Mouse (Mus musculus): ENCODE results near the gene Gm36864.
"Not testable (repeated sequence)": the region's sequence is repeated elsewhere in the genome, so short reads cannot be mapped to it uniquely, and the experiment has no call there.

Gene Gm36864

DNA sequence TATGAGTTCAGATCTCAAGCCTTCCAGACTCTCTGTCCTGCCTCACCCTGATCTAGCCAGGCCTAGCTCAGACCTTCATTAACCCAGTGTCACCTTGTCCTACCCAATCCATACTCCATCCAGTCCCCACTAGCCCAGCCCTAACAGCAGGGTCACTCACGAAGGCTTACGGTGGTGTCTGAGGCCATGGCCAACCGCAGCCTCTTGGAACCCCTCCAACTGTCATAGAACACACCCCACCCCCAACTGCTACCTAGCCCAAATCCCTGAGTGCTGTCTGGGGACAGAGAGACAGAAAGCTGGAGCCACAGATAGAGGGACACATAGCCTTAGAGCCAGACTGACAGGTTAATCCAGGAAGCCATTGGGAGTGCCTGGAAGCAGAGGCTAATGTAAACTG is at the start of gene Gm36864:
Gm36864 (plus strand) TSS at position 269 of the 400 bp plus-strand sequence.
- DNase-seq, result no peak

DNA sequence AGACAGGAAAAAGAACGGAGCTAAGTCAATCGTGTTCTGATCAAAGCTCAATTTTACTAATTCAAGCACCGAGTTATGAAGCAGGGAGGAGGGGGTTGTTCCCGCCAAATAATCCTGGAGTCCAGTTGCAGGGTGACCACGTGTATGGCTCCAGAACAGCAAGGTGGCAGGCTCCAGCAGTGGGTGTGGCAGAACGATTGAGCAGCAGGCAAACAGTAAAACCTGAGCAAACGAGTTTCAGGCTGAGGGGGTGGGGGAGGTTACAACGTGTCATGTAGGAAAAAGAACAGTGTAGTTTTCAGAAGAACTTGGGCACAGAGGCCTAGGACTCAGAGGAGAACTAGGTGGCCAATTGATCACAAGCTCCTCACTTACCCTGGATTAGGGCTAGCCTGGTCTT is 49.5 kb upstream of the Gm36864 start:
- DNase-seq, result not testable (repeated sequence)

DNA sequence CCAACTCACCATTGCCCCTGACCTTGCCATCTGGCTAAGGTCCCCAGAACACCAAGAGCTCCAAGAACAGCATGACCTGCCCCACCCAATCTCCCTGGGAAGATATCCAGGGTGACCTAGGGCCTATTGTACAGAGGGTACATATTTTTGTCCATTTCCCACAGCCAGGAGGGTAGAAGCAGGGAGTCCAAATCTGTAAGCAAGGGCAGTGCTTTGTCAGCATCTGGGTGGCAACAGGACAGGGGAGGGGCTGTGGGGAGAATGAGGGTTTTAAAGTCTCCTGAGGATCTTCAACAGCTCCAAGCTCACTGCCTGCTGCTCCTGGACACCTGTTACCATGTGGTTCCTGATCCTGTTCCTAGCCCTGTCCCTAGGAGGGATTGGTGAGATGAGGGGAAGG is 48.0 kb upstream of the Gm36864 start, which contains the start of gene Klk1b24:
Klk1b24 (plus strand) TSS at position 301 of the 400 bp plus-strand sequence.
- not testable (repeated sequence) for DNase-seq

GRCm38 (mm10) chr7:44193466-44193865 is 42.5 kb upstream of the Gm36864 start:
- DNase-seq, result not testable (repeated sequence)

- no peak for DNase-seq
Observed at GRCm38 (mm10) chr7:44197891-44198290, 38.1 kb upstream of the Gm36864 start, which contains the start of gene Klk1b3. Klk1b3 (plus strand) TSS chr7:44198191.

GRCm38 (mm10) chr7:44207135-44207534 is 28.8 kb upstream of the Gm36864 start, which contains the start of gene Klk1b4:
Klk1b4 (plus strand) TSS chr7:44207435.
- DNase-seq, result not testable (repeated sequence)

- DNase-seq, result no peak
Observed at GRCm38 (mm10) chr7:44208307-44208706, 27.7 kb upstream of the Gm36864 start.

DNA sequence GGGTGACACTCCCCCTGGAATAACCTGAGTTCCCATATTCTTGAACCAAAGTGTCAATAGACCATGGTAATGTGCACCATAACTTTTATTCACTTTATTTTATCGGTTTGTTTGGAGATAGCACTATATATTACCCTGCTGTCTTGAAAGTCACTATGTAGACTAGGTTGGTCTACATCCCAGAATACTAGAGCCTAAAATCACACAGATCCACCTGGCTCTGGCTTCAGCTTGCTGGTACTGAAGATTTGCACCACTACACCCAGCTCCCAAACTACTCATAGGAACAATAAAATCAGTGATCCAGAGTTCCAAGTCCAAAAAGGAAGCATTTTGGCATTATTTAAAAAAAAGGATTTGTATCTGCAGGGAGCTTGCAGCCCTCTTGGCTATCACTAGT is 20.3 kb upstream of the Gm36864 start, which contains the start of gene Klk1b5:
Klk1b5 (plus strand) TSS at position 301 of the 400 bp plus-strand sequence.
- DNase-seq, result no peak

DNA sequence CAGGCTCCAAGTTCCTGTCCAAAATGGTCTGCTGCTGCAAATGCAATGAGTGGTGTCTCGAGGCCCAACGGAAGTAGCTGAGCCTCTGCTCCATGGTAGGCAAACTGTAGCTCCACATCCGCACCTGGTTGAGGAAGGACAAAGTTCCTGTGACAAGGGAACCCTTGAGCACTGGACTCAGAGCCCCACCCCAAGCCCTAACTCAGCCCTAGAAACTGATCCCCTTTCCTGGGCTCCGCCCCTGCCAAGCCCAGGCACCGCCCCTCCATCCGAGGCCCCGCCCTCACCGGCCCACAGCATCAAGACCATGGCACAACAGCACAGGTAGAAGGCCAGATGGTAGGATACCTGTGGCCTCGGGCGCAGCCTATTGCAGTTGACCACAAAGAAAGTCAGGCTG is 14.4 kb upstream of the Gm36864 start:
- not testable (repeated sequence) for DNase-seq

- DNase-seq, result not testable (repeated sequence)
Observed at GRCm38 (mm10) chr7:44222335-44222734, 13.6 kb upstream of the Gm36864 start.

GRCm38 (mm10) chr7:44225076-44225475 is 10.9 kb upstream of the Gm36864 start, which contains the start of gene Klk1:
Klk1 (plus strand) TSS chr7:44225360.
- no peak for DNase-seq

DNA sequence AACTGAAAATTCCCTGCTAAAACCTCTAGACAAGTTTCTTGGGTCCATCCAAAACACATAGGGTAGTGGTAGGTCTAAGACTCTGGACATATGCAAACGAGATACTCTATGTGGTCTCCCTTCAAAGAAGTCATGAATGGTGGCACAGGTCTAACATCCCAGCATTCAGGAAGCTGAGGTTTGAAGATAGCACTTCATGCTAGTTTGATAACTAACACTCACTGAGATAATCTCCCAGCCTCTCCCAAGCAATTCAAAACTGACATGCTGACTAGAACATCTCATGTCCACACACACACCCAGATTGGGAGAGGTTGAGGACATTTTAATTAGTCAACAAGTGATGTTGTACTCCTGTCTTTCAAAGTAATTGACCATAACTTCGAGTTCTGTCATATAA is 3.9 kb downstream of the Gm36864 start:
- no peak for DNase-seq

- no peak for DNase-seq
Observed at GRCm38 (mm10) chr7:44240712-44241111, 4.7 kb downstream of the Gm36864 start.

- no peak for DNase-seq
Observed at GRCm38 (mm10) chr7:44241163-44241562, 5.2 kb downstream of the Gm36864 start.

DNA sequence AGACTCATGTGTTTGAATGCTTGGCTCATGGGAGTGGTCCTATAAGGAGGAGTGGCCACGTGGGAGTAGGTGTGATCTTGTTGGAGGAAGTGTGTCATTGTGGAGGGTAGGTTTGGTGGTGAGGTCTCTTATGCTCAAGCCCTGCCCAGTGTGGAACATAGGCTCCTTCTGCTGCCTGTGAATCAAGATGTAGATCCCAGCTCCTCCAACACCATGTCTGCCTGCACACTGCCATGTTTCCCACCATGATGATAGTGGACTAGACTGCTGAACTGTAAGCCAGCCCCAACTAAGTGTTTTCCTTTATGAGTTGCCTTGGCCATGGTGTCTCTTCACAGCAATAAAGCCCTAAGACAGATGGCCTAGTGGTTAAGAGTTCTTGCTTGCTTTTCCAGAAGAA is 8.1 kb downstream of the Gm36864 start:
- DNase-seq, result no peak

DNA sequence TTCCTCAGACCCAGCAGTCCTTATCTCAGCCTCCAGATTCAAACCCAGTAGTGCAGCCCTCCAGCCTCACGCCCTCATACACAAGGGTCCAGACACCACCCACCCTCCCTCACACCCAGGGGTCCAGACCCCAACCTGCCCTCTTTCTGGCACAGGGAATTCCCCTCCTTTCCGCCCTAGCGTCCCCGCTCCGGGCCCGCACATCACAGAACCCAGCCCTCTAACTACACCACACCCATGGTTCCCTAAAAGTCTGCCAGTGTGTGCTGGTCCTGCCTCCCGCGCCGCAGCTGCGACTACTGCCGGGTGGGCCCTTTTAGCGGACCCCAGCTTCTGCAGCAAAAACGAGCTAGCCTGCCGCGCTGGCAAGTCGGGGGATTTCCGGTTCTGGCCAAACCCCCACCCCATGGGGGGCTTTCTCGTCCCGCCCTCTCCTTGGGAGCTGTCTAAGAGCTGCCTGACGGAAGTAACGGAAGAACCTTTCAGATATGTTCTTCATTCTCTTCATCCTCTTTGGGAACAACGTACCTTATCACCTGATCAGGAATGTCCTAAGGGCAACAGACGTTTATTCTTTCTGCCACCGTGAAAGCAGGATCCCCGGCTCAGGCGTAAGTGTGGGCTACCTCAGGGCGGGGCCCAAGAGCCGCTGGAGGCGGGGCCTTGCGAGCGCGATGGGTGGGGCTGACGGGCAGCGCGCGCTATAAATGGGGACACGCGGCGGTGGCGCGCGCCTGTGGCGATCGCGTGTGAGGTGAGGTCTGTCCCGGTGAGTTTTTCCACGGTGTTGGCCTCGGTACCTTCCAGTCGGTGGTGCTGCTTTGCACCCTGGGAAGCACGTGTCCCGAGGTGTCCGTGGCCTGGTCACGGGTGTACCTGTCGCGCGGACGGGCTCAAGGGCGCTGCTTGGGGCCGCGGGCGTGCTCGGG is 10.3 kb downstream of the Gm36864 start, which contains the start of the genes 1700028J19Rik and 2410002F23Rik:
1700028J19Rik (minus strand) TSS at position 641 of the 929 bp plus-strand sequence.
2410002F23Rik (plus strand) TSS at position 668 of the 929 bp plus-strand sequence.
- peak; percentile 84 to 95 for DNase-seq

DNA sequence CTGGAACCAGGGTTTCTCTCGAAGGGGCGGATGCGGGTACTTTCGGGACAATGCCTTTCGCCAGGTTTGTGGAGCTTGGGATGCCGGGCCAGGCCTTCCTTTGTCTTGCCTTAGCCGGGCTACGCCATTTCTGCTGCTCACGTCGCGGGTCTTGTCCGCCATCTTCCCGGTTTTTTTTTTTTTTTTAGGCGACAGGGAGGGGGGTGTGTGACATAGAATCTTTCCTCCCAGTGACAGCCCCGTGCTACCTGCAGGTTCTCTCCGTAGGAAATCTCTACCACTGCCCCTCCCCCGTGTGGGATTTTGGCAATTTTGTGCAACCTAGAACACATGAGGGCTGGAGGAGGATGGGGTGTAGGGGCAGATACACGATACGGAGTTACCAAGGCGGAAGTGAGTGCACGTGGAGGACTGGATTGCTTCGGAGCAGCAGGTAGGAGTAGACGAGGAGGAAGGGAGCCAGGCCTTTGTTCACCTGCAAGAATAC is 11.1 kb downstream of the Gm36864 start:
- peak in 1 of 2 experiments; percentile 53 for DNase-seq

DNA sequence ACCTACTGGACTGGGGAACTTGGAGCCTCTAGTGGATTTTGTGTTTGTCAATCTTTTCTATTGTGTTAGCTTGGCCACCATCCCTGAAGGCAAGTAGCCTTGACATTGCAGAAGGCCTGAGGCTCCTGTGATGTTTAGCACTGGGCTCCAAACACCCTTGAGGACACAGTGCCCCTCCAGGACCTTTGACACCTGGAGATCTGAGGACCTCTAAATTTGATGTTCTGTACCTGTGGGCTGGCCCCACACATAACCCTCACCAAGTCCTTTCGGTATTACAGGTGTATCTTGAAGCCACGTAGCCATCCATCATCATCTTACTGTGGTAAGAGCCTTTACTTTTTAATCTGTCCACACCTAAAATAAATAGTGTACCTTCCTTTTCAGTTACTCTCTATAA is 12.0 kb downstream of the Gm36864 start:
- DNase-seq, result no peak

- no peak for DNase-seq
Observed at GRCm38 (mm10) chr7:44249248-44249647, 13.3 kb downstream of the Gm36864 start.

- peak in 1 of 2 experiments; percentile 6 for DNase-seq
Observed at GRCm38 (mm10) chr7:44250732-44251275, 14.8 kb downstream of the Gm36864 start.

GRCm38 (mm10) chr7:44253023-44253616 is 17.1 kb downstream of the Gm36864 start:
- no peak for DNase-seq

GRCm38 (mm10) chr7:44254930-44255329 is 19.0 kb downstream of the Gm36864 start:
- no peak for DNase-seq

DNA sequence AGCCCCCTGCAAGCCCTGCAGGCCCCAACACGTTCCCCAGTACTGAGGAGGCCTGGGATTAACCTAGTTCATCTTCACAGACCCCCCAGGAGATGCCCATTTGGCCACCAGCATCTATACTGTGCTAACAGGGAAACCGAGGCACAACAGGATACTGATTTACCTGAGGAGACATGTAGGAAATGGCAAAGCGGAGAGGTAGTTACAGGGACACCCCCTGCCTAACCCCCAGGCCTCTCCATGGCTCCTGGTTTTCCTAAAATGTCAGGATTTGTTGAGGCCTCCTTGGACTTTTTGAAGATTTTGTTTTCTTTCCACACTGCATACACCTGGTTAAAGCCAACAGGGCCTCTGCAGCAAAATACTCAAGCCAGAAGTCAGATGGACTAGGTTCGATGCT is 21.3 kb downstream of the Gm36864 start, which contains the start of gene Acp4:
Acp4 (minus strand) TSS at position 101 of the 400 bp plus-strand sequence.
- no peak for DNase-seq
